Comparison of ENCODE assay signal across 9 mouse cellular contexts in genomic region chr6:127472078-127472477, GRCm38 (mm10). TPM values are rescaled to one million over a fixed set of nuclear protein-coding genes. Genes with fewer than 3 reads are reported as not detected.
DNase-seq lines count a peak whose midpoint lies in the region; TF ChIP-seq lines count a peak whose summit lies in the region.
"Had no signal": no experiment of that assay in that cellular context is flagged by ENCODE, and none has a peak within 500 bp of the region (broad histone marks: within the 10 kb centered on the region; RNA-seq: fewer than 3 reads in every experiment).

No protein-coding gene starts in this region.

- H3K79me2 ChIP-seq in macrophage (ENCODE audit: inconsistent target): no peaks in the 10 kb centered on the region

- TF ChIP-seq POLR2A in thymus, adult 2 months (IDR thresholded peaks at IDR 0.05; ENCODE audit: control insufficient read depth, extremely low read depth, insufficient read depth, low read length, poor library complexity): no peak

- H3K4me1 ChIP-seq in thymus, adult 2 months (replicated peaks; ENCODE audit: control insufficient read depth, insufficient read depth, low read length): peaks cover 45% of the 10 kb centered on the region

- no peak overlapping the region for H3K4me3 ChIP-seq in macrophage (ENCODE audit: inconsistent target)
- no peak overlapping the region for H3K4me3 ChIP-seq in thymus, adult 2 months (ENCODE audit: control insufficient read depth, insufficient read depth, low read length)
- H3K4me3 ChIP-seq: forebrain, embryonic 13.5 days had no signal

- H3K27ac ChIP-seq in macrophage: peak overlapping the region; percentile 75
- H3K27ac ChIP-seq in thymus, adult 2 months (ENCODE audit: control insufficient read depth, insufficient read depth, low read length): peak overlapping the region; percentile 87
- H3K27ac ChIP-seq: forebrain, embryonic 13.5 days had no signal

- H3K36me3 ChIP-seq in macrophage (ENCODE audit: inconsistent target): peaks cover 66% of the 10 kb centered on the region
- peaks cover 4% of the 10 kb centered on the region; the same call in 1 of the 2 replicates for H3K36me3 ChIP-seq in thymus, adult 2 months (ENCODE audit: control insufficient read depth, insufficient read depth, low read length)

- DNase-seq in heart, adult 8-10 months (ENCODE audit: low spot score): peak; percentile 19
- DNase-seq in heart, postnatal 25 days (ENCODE audit: low spot score): no peak
- DNase-seq in ZHBTc4 (ENCODE audit: low read depth, low spot score): peak; percentile 51
- DNase-seq in thymus, adult 2 months: peak; percentile 40
- no peak for DNase-seq in frontal cortex, adult 2 months (ENCODE audit: extremely low spot score in 1 of 2, low spot score in 1 of 2)
- DNase-seq in gastrocnemius, postnatal 14 days: no peak
- DNase-seq in right cerebral cortex, postnatal 25 days: no peak

- intact Hi-C loops in heart, postnatal 25 days (cut with DNase I): no loop called here
- intact Hi-C loops in gastrocnemius, postnatal 14 days (cut with DNase I; ENCODE audit: low total_unique reads): no loop called here

- no peak for TF ChIP-seq CTCF in thymus, adult 2 months (IDR thresholded peaks at IDR 0.05; ENCODE audit: borderline replicate concordance, control insufficient read depth, extremely low read depth, insufficient read depth, low read length, poor library complexity)

- no peaks in the 10 kb centered on the region for H3K27me3 ChIP-seq in thymus, adult 2 months (ENCODE audit: control insufficient read depth, insufficient read depth, low read length)
- H3K27me3 ChIP-seq: forebrain, embryonic 13.5 days had no signal

- 0% methylated on average over 4 of the region's 4 CpGs for WGBS in macrophage (ENCODE audit: missing documents)
- WGBS in thymus, adult 2 months: 4% methylated on average over 4 of the region's 4 CpGs

RNA-seq across cellular contexts. Expression of gene Parp11, which starts 25.4 kb away (rescaled TPM):
- total RNA-seq in heart, adult 8-10 months (2022): 1 to 10 TPM; 7.6 to 8.3 (median 8.1) TPM
- total RNA-seq in heart, postnatal 25 days (2021): 1 to 10 TPM; 7.8 to 8.9 TPM
- 100 to 1,000 TPM in 17 of 26 experiments, 10 to 100 TPM in 9; 39.8 to 421 (median 184) TPM for total RNA-seq in macrophage (2018; cell fraction: chromatin; rRNA removed)
- total RNA-seq in macrophage (2018; cell fraction: cytosol; rRNA removed): 100 to 1,000 TPM in 10 of 26 experiments, 10 to 100 TPM in 16; 16.5 to 137 (median 51.7) TPM
- total RNA-seq in macrophage (2018; cell fraction: nucleus; rRNA removed): 100 to 1,000 TPM in 17 of 26 experiments, 10 to 100 TPM in 9; 38.3 to 372 (median 132) TPM
- 18.8 to 43.8 TPM (median 22.2 TPM) in 3 replicates for polyA plus RNA-seq in macrophage (2018)
- polyA plus RNA-seq in thymus, adult 2 months (2012; rRNA removed): 43.6 and 50.7 TPM in 2 replicates
- polyA plus RNA-seq in frontal cortex, adult 2 months (2012; rRNA removed): 30.9 and 32.0 TPM in 2 replicates
- total RNA-seq in gastrocnemius, postnatal 14 days (2021): 1 to 10 TPM; 3.8 to 5.7 TPM

Comparison
In these comparisons a context has a peak if more than half of its experiments do, and no peak if none do; other contexts are left out.
1. DNase-seq: peak in heart, adult 8-10 months (single experiment), ZHBTc4 (single experiment) and thymus, adult 2 months (single experiment); none in heart, postnatal 25 days (single experiment), frontal cortex, adult 2 months (0 of 2), gastrocnemius, postnatal 14 days (single experiment) and right cerebral cortex, postnatal 25 days (single experiment).